Mouse (Mus musculus) lung, postnatal 10 days (tissue): ENCODE measurements around the gene Nt5dc2.

Experiments used
- DNase-seq: peaks from one replicate; pipeline ENCODE4 v3.0.0; 2021

Gene Nt5dc2

GRCm38 (mm10) chr14:31134015-31135000 lies 3.5 kb downstream of the Nt5dc2 start:
- DNase-seq, result peak; percentile 61

- DNase-seq, result no peak
These were observed 4.9 kb downstream of the Nt5dc2 start for GRCm38 (mm10) chr14:31135495-31136410.

- no peak for DNase-seq
These were observed 5.8 kb downstream of the Nt5dc2 start for GRCm38 (mm10) chr14:31136411-31137280.

- no peak for DNase-seq
These were observed 6.4 kb downstream of the Nt5dc2 start for GRCm38 (mm10) chr14:31137281-31137595.

- DNase-seq, result peak; percentile 58
These were observed 6.9 kb downstream of the Nt5dc2 start for GRCm38 (mm10) chr14:31137791-31138190.

GRCm38 (mm10) chr14:31138219-31138896 lies 7.5 kb downstream of the Nt5dc2 start:
- no peak for DNase-seq

GRCm38 (mm10) chr14:31138897-31139429 lies 8.1 kb downstream of the Nt5dc2 start:
- DNase-seq, result peak; percentile 84

GRCm38 (mm10) chr14:31139666-31140065 lies 8.8 kb downstream of the Nt5dc2 start:
- DNase-seq, result no peak

GRCm38 (mm10) chr14:31140141-31140540 lies 9.3 kb downstream of the Nt5dc2 start:
- DNase-seq, result no peak

- DNase-seq, result no peak
These were observed 10.2 kb downstream of the Nt5dc2 start for GRCm38 (mm10) chr14:31141011-31141410.

GRCm38 (mm10) chr14:31145694-31146093 lies 14.8 kb downstream of the Nt5dc2 start:
- no peak for DNase-seq

GRCm38 (mm10) chr14:31160196-31161150 lies 29.6 kb downstream of the Nt5dc2 start:
- no peak for DNase-seq

- no peak for DNase-seq
These were observed 30.3 kb downstream of the Nt5dc2 start for GRCm38 (mm10) chr14:31161191-31161590.

GRCm38 (mm10) chr14:31161638-31162037 lies 30.8 kb downstream of the Nt5dc2 start:
- no peak for DNase-seq

GRCm38 (mm10) chr14:31164067-31164466 lies 33.2 kb downstream of the Nt5dc2 start:
- no peak for DNase-seq

GRCm38 (mm10) chr14:31165010-31165409 lies 34.2 kb downstream of the Nt5dc2 start:
- DNase-seq, result no peak

- DNase-seq, result no peak
These were observed 34.6 kb downstream of the Nt5dc2 start for GRCm38 (mm10) chr14:31165458-31165857.

- peak; percentile 59 for DNase-seq
These were observed 35.3 kb downstream of the Nt5dc2 start for GRCm38 (mm10) chr14:31165991-31166630.

- DNase-seq, result no peak
These were observed 36.0 kb downstream of the Nt5dc2 start for GRCm38 (mm10) chr14:31166827-31167226.

GRCm38 (mm10) chr14:31168425-31168824 lies 37.6 kb downstream of the Nt5dc2 start, which contains the start of gene Stab1:
Gene Stab1, minus strand, starts transcription at chr14:31168641.
- peak; percentile 72 for DNase-seq
